Mouse (Mus musculus) gastrocnemius, adult 2 months (tissue): ENCODE measurements around the gene Ctdspl. TPM values are rescaled to one million over a fixed set of nuclear protein-coding genes. Genes with fewer than 3 reads are reported as not detected.

Experiments
- DNase-seq: peaks from one replicate; pipeline ENCODE4 v3.0.0; 2022
- H3K27ac ChIP-seq: fragments of 200-600 bp; 2 replicates; pipeline ENCODE4 v1.8.1; 2022; ENCODE audit warnings: mild to moderate bottlenecking
- H3K4me3 ChIP-seq: fragments of 200-600 bp; 2 replicates; pipeline ENCODE4 v1.8.1; 2022; ENCODE audit warnings: mild to moderate bottlenecking, moderate library complexity
- CTCF ChIP-seq: fragments of 200-600 bp; IDR thresholded peaks from 2 replicates; pipeline ENCODE4 v1.8.1; 2022; ENCODE audit warnings: antibody characterized with exemption, mild to moderate bottlenecking, moderate library complexity
- intact Hi-C: fragments of 180-260 bp; cut with DNase I; formaldehyde crosslinking; loops from one replicate; pipeline ENCODE4 v1.15.1; 2025
- long read RNA-seq, 2 experiments: library from polyadenylated mRNA; stranded (forward); transcript quantifications; one replicate each; pipeline ENCODE4 v2.0.0; 2021
- total RNA-seq, 2 experiments: library from RNA; stranded (reverse); gene quantifications; 2 replicates each; pipeline ENCODE4 v1.2.3; 2021

Gene Ctdspl
- 1 to 10 TPM; 3.5 to 5.9 TPM for total RNA-seq
- long read RNA-seq, experiment 1, full-length matches to known transcripts = 3 of 5 reads
- long read RNA-seq, experiment 1, partial matches to known transcripts = 1 of 5 reads
- long read RNA-seq, experiment 1, other reads (novel, unspliced or antisense) = 1 of 5 reads
- long read RNA-seq, experiment 2, full-length matches to known transcripts = 2 of 3 reads
- long read RNA-seq, experiment 2, partial matches to known transcripts = 0 of 3 reads
- long read RNA-seq, experiment 2, other reads (novel, unspliced or antisense) = 1 of 3 reads

DNA sequence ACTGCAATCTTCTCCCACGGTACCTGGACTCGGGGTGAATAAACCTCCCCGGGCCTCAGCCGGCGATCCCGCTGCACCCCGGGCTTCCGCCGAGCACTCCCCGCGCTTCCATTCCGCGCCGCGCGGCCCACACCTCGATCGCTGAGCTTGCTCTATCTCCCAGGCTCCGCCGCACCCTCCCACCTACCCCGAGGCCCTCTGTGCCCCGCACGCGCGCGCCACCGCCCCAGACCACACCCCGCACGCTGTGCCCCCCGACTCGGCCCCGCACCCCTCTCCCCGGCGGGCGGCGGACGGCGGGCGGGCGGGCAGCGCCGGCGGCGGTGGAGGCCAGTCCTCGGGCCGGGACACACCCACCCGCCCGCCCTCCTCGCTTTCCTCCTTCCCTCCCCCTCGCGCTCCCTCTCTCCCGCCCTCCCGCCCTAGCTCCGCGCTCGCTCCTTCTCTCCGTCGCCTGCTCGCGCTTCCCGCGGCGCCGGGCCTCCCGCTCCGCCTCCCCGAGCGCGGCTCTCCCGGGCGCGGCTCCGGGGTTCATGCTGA lies at the start of gene Ctdspl:
Gene Ctdspl (plus strand): TSS at position 343 of the 540 bp plus-strand sequence.
- peak; percentile 75 for DNase-seq
- intact Hi-C loops = no loop called here
- no peak for TF ChIP-seq CTCF

DNA sequence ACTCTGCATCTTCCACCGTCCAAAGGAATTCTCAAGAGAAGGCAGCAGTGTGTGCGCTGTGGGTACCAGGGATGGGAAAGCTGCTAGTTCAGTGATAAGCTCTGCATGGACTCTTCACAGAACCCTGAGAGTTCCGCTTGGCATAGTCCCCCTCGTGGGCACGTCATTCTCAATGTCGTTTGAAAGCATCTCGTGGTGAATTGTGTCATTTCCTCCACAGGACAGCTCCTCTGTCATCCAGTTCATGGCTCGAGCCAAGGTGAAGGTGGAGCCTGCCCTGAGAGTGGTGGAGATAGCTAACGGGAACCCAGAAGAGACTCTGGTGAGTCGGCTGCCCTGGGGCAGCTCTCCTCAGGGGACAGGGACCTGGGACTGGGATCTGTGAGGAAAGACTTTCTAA lies 49.4 kb upstream of the Ctdspl start:
- no peak for TF ChIP-seq CTCF
- Histone ChIP-seq H3K4me3 (no peak overlapping the region; the same call in 1 of the 2 replicates), H3K27ac (peak overlapping the region; percentile 73)
- no peak for DNase-seq
- intact Hi-C loops = no loop called here

More for the DNA sequence above, at the start of gene Ctdspl:
- Histone ChIP-seq H3K4me3 (peak within 1 kb of the TSS; percentile 94), H3K27ac (peak within 1 kb of the TSS; percentile 85)

DNA sequence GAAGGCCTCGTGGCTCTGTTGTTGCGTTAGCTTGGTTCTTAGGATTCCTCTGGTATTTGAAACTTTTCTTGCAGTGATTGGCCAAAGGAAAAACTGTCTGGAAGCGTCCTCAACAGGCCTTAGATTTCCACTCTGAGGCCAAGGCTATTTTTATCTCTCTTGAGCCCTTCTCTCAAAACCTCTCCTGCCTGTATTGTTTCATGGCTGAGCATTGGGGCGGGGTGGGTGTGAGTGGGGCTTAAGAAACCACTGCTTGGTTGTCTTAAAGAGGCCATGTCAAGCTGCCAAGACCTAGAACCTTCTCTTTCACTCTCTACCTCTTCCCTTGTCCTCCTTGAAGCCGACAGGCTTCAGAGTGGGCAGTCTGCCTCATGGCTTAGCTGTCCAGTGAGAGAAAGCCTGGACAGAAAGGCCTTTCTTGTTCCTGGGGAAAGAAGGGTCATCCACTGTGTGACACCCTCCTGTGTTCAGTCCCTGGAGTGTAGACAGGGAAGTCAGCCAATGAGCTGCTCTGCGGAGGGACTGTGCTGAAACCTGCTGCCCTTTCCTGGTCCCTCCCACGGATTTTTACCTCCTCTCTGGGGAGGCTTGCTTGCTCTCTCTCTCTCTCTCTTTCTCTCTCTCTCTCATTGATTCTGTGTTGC lies 48.8 kb upstream of the Ctdspl start:
- Histone ChIP-seq H3K4me3 (no peak overlapping the region; the same call in 1 of the 2 replicates), H3K27ac (peak overlapping the region; percentile 73)
- intact Hi-C loops = no loop called here
- no peak for TF ChIP-seq CTCF
- peak; percentile 39 for DNase-seq

DNA sequence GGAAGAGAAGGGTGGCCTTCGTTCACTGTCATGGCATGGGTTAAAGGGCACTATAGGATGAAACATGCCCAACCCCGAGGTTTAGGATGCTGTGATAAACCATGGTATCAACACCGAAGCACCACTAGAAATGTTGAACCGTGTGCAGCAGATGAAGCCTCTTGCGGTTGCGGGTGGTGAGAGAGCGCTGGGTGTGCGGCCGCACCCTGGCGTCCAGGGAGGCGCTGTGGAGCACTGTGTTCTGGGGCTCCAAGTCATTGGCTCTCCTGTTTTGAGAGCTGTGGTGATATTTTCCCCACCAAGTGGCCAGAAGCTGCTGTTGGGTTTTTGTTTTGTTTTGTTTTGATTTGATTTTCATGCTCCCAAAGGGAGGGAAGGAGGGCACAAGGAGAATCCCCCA lies 47.7 kb upstream of the Ctdspl start:
- DNase-seq = no peak
- peak overlapping the region; percentile 73; the same call in 1 of the 2 replicates for H3K27ac ChIP-seq
- intact Hi-C loops = no loop called here
- no peak for TF ChIP-seq CTCF
- H3K4me3 ChIP-seq = no peak overlapping the region

DNA sequence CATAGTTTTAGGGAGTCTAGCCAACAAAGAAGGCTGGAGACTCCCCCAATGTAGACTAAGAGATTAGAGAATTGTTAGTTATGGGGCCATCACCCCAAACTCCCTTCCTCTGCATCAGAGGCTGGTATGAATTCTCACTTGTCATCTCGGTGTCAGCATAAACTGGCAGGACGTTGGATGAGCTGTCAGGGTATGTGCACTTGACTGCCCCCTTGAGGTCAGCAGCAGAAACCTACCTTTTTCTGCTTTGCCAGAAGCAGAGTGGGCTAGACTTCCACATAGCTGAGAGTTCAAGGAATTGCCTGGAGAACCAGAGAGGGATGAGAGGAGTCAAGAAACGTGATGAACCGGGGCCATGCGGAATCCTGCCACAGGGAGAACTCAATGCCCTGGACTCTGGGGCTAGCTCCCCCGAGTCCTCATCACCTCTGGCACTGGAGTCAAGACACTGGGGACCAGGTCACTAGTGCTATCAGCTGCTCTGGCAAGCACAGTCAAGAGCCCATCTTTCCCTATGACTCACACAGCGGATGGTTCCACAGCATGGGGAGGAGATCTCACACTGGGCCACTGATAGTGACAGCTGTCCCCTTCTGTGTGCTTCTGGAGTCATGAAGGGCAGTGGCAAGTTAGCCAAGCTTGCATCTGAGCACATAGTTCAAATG lies 44.8 kb upstream of the Ctdspl start:
- Histone ChIP-seq H3K4me3 (no peak overlapping the region), H3K27ac (no peak overlapping the region)
- intact Hi-C loops = no loop called here
- DNase-seq = peak; percentile 41
- TF ChIP-seq CTCF = peak; percentile 65

DNA sequence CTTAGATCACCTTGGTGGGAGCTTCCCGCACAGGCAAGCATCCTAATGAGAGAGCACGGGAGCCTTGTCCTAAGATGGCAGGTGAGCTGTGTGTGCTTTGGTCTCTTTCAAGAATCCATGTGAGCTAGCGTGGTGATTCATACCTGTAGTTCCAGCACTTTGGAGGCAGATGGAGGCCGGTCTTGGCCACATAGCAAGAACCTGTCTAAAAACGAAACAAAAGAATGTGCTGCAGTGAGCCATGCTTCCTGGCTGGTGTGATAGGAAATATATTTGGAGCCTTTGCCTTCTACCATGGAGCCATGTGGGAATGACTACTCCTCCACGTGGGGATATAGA lies 44.3 kb upstream of the Ctdspl start:
- Histone ChIP-seq H3K4me3 (no peak overlapping the region), H3K27ac (no peak overlapping the region)
- TF ChIP-seq CTCF = no peak
- no peak for DNase-seq
- intact Hi-C loops = no loop called here

DNA sequence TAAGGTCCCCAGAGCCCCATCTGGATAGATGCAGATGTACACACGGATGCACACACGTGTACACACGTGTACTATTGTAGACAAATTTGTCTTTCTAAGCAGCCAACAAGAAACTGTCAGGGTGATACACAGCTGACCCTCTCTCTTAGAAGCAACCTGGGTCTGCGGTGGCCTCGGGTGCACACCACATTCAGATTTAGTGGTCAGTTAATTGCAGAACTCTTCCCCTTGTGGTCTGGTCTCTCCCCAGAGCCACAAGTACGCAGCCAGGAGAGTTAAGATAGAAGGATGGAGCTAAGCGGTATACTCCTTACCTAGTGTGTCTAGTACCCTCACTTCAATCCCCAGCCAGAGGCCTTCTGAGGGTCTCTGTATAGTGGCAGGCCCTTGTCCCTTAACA lies 43.1 kb upstream of the Ctdspl start:
- intact Hi-C loops = no loop called here
- Histone ChIP-seq H3K27ac (no peak overlapping the region), H3K4me3 (no peak overlapping the region)
- no peak for TF ChIP-seq CTCF
- DNase-seq = no peak

DNA sequence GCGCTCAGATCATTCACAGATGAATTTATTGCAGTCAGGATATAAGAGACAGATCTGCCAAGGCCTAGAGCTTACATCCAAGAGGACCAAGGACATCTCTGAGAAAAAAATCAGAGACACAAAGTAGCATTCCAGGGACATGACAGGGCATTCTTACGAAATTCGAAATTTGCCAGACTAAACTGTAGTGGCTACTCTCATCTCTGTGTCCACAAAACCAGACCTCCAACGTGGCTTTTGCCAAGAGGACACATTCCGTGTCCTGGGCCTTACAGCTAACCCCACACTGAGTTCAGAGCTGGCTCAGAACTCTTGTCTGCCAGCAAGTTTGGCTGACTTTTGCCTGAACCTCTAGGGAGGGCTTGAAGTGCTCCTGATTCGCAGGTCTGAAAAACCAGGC lies 40.5 kb upstream of the Ctdspl start:
- Histone ChIP-seq H3K27ac (peak overlapping the region; percentile 46; the same call in 1 of the 2 replicates), H3K4me3 (no peak overlapping the region)
- TF ChIP-seq CTCF = no peak
- intact Hi-C loops = no loop called here
- DNase-seq = peak; percentile 53

DNA sequence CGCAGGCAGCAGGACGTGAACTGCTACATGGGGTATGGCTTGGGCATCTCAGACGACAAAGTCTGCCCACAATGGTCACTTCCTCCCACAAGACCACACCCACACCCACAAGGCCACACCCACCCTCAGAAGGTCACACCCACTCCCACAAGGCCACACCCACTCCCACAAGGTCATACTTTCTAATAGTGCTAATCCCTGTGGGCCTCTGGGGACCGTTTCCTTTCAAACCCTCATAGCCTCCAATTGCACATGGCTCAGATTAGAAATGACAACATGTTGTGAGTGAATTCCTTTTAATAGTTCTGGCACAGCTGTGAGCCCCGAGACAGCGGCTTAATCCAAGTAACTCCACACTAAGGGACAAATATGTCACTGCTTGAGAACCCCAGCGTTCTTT lies 39.1 kb upstream of the Ctdspl start:
- TF ChIP-seq CTCF = no peak
- Histone ChIP-seq H3K27ac (peak overlapping the region; percentile 81), H3K4me3 (peak overlapping the region; percentile 17; the same call in 1 of the 2 replicates)
- peak; percentile 64 for DNase-seq
- intact Hi-C loops = no loop called here

DNA sequence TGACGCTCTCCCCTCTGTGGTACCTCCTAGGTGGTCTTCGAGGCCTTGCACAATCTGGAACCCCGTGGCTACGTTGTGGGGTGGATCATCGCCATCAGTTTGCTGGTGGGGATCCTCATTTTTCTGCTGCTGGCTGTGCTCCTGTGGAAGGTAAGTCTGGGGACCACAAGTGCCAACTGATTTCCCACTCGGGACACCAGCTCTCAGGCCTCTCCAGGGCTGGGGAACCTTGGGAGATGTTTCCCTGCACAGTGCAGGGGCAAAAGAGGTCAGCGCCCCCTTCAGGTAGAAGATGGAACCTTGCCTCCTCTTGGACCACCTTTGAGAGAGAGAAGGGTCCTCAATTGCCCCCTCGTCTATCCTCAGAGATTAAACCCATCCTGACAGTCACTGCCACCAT lies 38.5 kb upstream of the Ctdspl start:
- intact Hi-C loops = no loop called here
- Histone ChIP-seq H3K4me3 (peak overlapping the region; percentile 17; the same call in 1 of the 2 replicates), H3K27ac (peak overlapping the region; percentile 81)
- TF ChIP-seq CTCF = peak; percentile 24; the same call in 1 of the 2 replicates
- no peak for DNase-seq

DNA sequence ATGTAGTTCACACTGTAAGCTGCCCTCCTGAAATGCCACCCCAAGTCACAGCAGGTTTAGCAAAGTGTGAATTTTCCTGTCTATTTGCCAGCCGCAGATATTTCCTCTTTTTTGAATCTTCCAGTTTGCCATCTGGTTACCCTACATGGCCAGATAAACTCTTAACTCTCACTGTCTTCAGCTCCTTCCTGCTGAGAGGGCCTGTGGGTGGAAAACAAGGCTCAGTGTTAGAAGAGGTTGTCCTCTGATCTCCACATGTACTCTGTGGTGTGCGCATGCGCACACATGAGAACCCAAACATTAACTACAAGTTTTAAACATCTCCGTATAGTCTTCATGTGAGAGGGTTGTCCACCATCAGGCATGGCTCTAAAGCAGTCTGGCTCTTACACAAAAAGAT lies 36.1 kb upstream of the Ctdspl start:
- H3K4me3 ChIP-seq = no peak overlapping the region
- H3K27ac ChIP-seq = no peak overlapping the region
- DNase-seq = no peak
- intact Hi-C loops = no loop called here
- TF ChIP-seq CTCF = no peak

DNA sequence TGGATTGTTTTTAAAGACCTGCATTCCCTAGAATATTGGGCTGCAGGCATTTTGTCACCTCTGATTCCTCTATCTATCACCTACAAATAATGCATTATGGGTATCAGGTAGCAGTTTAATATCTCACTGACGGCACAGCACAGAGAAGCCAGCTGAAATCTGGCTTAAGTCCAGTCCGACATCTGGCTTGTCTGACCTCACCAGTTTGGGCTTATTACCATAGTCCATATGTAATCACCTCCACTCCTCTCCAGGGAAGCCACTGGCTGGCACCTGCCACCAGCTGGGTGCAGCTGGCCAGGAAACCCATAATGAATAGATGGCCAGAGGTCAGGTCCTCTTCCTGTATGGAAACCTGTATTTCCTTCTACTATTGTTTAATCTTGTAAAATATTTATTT lies 35.6 kb upstream of the Ctdspl start:
- Histone ChIP-seq H3K4me3 (no peak overlapping the region), H3K27ac (peak overlapping the region; percentile 57; the same call in 1 of the 2 replicates)
- no peak for TF ChIP-seq CTCF
- intact Hi-C loops = no loop called here
- DNase-seq = no peak

DNA sequence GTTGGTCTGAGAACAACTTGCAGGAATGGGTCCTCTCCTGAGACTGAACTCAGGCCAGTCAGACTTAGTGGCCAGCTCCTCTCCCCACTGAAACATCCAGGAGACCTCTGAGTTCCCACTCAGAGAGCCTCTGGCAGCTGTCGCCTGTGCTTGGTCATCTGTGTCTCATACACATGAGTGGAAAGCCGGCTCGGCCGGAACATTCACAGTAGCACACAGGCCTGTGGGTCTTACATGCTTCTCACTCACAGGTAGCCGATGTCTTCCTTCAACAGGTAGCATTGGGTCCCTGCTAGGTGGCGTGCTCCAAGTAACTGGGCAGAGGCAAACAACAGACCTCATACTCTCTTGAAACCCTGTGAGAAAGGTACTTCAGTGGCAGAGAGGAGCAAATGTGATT lies 35.2 kb upstream of the Ctdspl start:
- DNase-seq = no peak
- intact Hi-C loops = no loop called here
- no peak for TF ChIP-seq CTCF
- Histone ChIP-seq H3K27ac (peak overlapping the region; percentile 57), H3K4me3 (no peak overlapping the region)
